Mouse (Mus musculus): ENCODE results near the gene Farp2.
"Not testable (repeated sequence)": the region's sequence is repeated elsewhere in the genome, so short reads cannot be mapped to it uniquely, and the experiment has no call there.

Gene Farp2

GRCm38 (mm10) chr1:93635580-93636192, 123.8 kb downstream of the Farp2 start:
- DNase-seq = peak; percentile 98

DNA sequence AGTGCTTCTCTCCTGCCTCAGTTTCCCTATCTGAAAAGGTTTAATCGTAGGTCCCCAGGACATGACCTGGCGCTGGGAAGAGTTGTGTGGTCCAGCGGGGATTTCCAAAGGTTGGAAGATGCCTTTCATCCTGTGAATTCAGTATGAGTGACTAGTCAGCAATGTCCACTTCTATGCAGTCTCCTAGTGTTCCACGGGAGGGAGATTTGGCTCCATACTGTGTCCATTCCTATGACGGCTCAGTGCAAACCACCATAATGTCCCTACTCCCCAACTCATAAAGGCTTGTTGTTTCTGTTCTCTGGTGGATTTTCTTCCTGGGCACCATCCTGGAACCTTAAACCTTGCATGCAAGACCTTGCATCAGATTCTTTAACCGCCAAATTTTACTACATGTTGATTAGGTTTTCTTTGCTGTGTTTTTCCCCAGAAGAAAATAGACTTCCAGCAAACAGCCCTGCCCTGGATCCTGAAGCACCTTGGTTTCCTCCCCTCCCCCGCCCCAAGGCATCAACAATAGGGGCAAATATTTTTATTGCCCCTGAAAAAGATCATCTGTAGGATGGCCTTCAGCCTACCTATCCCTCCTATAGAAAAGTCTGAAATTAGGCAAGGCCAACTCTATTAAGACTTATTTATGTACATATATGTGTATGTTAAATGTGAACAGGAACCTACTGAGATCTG, 124.5 kb downstream of the Farp2 start:
- no peak for DNase-seq

GRCm38 (mm10) chr1:93641978-93642377, 130.1 kb downstream of the Farp2 start:
- no peak for DNase-seq

GRCm38 (mm10) chr1:93642692-93643091, 130.8 kb downstream of the Farp2 start:
- DNase-seq = no peak

DNA sequence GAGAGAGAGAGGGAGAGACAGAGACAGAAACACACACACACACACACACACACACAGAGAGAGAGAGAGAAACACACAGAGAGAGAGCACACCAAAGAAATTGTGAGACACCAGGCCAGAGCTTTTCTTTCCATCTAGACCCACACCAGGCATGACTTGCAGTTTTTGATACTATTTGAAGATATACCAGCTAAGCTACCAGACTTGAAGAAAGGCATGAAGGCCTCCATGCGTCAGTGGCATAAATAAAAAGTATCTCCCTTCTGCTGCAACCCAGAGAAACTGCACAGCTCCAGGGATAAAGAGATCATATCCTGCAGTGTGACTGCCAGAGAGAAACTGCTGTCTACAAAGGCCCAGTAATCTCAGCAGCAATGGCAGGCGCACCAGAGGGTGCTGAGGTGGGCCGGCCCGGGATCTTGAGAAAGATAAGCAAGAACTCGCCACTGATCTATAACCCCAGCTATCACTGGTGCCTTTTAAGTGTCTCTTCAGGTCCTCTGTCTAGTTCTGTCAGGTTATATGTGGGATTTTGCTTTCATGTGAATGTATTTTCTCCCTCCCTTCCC, 137.8 kb downstream of the Farp2 start:
- DNase-seq = no peak

DNA sequence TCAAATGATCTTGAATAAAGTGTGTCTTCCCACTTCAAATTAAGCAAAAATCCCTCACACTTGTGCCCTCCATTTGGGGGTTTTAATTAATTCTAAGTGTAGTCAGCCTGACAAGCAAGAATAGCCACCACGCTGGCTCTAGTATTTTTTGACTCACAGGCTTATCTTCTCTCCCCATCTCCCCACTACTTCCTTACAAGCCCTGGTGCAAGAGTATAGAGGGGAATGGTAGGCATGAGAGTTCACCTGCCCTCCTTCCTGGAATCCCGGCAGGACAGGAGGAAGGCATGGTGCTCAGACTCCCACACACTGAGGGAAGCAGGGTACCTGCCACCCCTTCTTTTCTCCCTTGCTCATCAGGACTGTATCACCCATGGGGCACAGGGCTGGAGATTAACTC, 142.4 kb downstream of the Farp2 start:
- DNase-seq = no peak

DNA sequence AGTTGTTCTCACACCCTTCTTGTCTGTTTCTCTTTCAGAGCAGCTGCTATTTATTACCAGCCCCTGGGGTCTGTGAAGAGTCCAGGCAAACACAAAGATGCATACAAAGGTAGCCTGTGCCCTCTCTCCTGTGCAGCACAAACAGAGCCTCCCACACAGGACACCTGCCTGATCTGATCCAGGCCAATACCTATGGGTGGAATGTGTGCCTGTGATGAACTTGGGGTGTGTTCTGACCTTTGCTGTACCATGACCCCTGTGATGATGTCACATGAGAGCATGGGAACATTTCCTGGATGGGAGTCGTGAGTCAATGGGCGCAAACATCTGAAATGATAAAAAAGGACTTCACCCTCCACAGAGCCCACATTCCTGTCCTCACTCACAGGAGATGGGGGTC, 142.9 kb downstream of the Farp2 start:
- no peak for DNase-seq

DNA sequence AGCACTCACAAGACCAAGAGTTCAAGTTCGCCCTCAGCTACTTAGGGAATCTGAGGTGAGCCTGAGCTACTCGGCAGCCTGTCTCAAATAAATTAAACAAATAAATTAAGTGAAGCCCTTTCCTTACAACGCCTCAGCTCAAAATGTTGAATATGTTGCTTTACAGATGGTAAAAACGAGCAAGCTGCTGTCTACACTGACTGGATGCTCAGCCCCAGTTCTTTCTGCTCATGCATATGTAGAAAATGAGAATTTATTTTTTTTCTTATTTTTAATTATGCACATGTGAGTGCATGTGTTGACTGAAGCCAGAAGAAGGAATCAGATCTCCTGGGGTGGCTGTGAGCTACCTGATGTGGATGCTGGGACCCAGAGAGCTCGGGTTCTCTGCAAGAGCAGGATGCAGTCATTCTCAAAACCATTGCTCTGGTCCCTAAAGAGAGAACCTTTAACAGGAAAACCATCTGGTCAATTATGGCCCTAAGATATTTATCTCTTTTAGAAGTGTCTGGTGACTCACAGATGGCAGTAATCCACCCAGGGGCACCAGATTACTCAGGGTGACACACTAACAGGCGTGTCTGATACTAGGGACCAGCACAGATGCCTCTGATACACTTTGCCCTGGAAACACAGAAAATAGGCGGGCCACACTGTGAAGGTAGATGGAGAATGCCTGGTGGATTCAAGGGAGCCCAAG, 144.6 kb downstream of the Farp2 start:
- no peak for DNase-seq

- DNase-seq = no peak
Measured at GRCm38 (mm10) chr1:93657025-93657360, 145.1 kb downstream of the Farp2 start.

GRCm38 (mm10) chr1:93658559-93658958, 146.7 kb downstream of the Farp2 start, which contains the start of gene Stk25:
TSS of gene Stk25 (minus strand) at chr1:93658659.
- not testable (repeated sequence) for DNase-seq

DNA sequence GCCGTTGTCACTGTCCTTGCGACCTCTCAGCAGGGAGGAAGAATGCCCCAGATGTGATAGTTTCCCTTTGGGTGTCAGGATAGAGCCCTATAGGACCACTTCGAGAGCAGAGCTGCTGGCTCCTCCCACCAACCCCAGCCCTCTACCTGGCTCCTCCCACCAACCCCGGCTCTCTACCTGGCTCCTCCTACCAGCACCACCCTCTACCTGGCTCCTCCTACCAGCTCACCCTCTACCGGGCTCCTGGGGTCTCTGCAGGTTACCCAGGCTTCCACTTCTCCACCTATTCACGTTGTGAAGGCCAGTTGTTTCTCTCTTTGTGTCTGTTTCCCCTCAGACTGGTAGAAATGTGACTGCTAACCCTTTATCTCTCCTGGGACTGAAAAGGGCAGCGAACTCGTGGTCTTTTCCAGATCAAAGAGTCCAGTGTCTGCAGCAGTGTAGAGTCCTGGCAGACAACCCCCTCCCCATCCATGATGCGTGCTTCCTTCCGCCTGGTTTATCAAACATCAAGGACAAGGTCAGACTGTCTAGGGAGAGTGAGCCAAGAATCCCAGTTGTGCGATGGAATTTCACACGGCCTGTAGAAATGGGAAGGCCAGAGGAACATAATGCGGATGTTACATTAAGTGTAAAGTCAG, 156.0 kb downstream of the Farp2 start:
- no peak for DNase-seq

GRCm38 (mm10) chr1:93668791-93669548, 157.1 kb downstream of the Farp2 start:
- DNase-seq = peak; percentile 38

DNA sequence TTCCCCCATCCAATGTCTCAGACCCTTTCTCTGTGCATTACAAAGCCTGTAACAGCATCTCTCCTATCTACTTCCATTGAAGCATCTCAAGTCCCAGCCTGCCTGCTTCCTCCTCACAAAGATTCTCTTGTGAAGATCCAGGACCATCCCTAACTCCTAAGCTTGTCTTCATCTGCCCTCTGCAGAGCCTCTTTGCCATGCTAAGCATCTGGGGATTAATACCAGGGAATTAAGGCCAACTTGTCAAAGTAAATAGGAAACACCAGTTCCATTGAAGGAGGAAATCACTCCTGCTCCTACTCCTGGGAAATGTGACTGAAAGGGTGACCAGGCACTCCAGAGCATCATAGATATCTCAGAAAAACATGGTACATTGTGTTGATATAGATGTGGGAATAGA, 158.1 kb downstream of the Farp2 start:
- DNase-seq = no peak

Data from cerebellum, adult 11 months (tissue).